Mouse (Mus musculus) splenic B cell, adult 2 months (primary cell): ENCODE data around the gene F7.
"Not testable (repeated sequence)": the region's sequence is repeated elsewhere in the genome, so short reads cannot be mapped to it uniquely, and the experiment has no call there.

Experiments
- DNase-seq: peaks from one replicate; pipeline ENCODE4 v3.0.0-alpha.2; 2011; ENCODE audit warnings: low read depth, low spot score
- H3K27me3 ChIP-seq: 2 replicates; pipeline ENCODE4 v1.6.1; 2012; ENCODE audit warnings: mild to moderate bottlenecking, low read length, moderate library complexity, mixed read lengths; ENCODE audit not compliant: control insufficient read depth, poor library complexity, insufficient read depth, severe bottlenecking
- H3K36me3 ChIP-seq: 2 replicates; pipeline ENCODE4 v1.6.1; 2012; ENCODE audit warnings: mild to moderate bottlenecking, low read length, moderate library complexity, mixed read lengths; ENCODE audit not compliant: control insufficient read depth, poor library complexity, insufficient read depth, severe bottlenecking

F7 gene

DNA sequence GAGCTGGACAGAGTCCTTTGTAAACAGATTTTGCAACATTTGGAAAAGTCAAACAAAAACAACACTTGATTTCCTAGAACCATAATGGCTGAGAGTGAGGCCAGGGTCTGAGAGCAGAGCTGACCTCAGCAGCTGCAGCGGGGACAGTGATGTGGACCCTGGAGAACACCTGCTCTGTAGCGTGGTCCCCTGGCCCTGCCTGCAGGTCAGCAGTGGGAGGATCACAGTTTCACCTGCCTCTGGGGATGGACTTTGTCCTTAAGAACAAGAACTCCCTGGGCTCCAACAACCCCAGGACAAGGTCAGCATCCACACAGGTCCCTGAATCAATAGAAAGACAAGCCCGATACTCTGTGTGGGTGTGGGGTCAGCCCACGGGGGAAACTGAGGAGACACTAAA lies 31.5 kb downstream of the F7 start:
- no peaks in the 10 kb centered on the region for H3K36me3 ChIP-seq
- DNase-seq, result no peak
- H3K27me3 ChIP-seq, result no peaks in the 10 kb centered on the region

DNA sequence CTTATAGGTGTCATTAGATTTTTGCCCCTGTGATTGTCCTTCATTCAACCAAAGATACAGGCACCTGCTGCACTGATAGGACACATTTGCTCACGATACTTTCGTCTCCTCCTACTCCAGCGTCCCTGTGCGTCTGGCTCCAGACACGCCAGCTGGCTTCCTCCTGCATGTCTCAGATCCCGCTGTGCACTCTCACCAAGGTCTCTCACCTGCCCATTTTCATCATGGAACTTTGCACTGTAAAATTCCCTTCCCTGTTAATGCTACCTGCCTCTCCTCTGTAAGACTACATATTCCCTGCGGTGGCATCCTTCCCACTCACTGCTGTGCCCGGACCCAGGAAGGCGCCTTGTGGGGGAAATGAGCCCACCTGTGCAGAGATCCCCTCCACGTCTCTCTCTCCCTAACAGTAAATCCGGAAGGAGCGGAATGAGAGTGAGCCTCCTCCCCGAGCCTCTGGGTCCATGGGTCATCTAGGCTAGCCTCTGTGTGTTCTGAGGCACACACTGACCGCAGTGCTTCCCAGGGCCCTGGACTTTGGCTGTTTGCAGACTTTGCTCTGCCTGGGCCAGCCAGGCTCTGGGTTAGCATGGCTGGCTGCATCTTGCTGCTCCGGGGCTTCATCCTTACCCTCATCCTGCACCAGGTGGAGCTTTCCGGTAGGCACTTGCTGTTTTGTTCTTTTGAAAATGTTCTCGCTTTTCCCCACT lies 34.8 kb downstream of the F7 start, which contains the start of gene Proz:
Proz (plus strand) TSS at position 474 of the 710 bp plus-strand sequence.
- no peaks in the 10 kb centered on the region for H3K36me3 ChIP-seq
- no peak for DNase-seq
- H3K27me3 ChIP-seq, result no peaks in the 10 kb centered on the region

- DNase-seq, result no peak
- Histone ChIP-seq H3K36me3 (no peaks in the 10 kb centered on the region), H3K27me3 (no peaks in the 10 kb centered on the region)
Observed at GRCm38 (mm10) chr8:13063112-13063511, 37.3 kb downstream of the F7 start.

DNA sequence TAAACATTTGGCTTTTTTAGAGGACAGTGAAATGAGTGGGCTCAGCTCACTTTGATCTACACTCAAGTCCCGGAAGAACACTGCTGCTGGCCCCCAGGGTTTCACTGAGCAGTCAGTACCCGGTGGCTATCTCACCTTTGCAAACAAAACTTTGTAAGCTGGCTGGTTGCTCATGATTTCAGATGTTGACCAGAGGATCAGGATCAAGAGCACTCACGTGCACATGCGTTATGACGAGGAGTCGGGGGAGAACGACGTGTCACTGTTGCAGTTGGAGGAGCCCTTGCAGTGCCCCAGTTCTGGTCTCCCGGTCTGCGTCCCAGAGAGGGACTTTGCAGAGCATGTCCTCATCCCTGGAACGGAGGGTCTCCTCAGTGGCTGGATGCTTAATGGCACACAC lies 47.4 kb downstream of the F7 start:
- no peak for DNase-seq
- H3K27me3 ChIP-seq, result no peaks in the 10 kb centered on the region
- H3K36me3 ChIP-seq, result peaks cover 9% of the 10 kb centered on the region

DNA sequence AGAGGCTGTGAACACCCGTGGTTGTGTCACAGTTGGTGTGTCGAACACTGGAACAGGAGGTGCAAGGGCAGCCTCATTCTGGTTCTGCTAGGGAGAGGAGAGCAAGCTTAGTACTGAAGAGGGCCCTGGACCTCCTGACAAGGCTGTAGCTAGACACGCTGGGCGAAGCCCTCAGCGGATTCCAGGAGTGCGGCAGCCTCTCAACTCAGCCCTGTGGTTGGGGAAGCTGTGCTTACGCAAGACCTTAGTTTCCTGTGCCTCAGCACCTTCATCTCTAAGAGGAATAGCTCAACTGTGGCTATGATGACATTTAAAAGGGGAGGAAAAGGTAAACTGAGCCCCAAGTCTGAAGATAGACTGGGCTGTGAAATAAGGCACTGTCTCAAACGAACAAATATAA lies 49.2 kb downstream of the F7 start:
- H3K36me3 ChIP-seq, result peaks cover 12% of the 10 kb centered on the region
- H3K27me3 ChIP-seq, result no peaks in the 10 kb centered on the region
- DNase-seq, result no peak

DNA sequence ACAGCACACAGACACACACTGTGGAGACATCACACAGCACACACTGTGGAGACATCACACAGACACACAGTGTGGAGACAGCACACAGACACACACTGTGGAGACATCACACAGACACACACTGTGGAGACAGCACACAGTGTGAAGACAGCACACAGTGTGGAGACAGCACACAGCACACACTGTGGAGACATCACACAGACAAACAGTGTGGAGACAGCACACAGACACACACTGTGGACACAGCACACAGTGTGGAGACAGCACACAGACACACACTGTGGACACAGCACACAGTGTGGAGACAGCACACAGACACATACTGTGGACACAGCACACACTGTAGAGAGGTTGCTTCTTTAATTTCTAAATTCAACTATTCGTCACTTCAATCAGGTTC lies 49.7 kb downstream of the F7 start:
- H3K36me3 ChIP-seq, result peaks cover 12% of the 10 kb centered on the region
- H3K27me3 ChIP-seq, DNase-seq: not testable (repeated sequence)

GRCm38 (mm10) chr8:13077542-13077941 lies 51.7 kb downstream of the F7 start:
- Histone ChIP-seq H3K36me3 (peaks cover 12% of the 10 kb centered on the region), H3K27me3 (no peaks in the 10 kb centered on the region)
- DNase-seq, result no peak
